Mouse (Mus musculus): Measurements from ENCODE around the gene Gle1.
A peak's percentile ranks its signal among the peaks of the same experiment; 100 is the strongest.

The Gle1 gene

DNA sequence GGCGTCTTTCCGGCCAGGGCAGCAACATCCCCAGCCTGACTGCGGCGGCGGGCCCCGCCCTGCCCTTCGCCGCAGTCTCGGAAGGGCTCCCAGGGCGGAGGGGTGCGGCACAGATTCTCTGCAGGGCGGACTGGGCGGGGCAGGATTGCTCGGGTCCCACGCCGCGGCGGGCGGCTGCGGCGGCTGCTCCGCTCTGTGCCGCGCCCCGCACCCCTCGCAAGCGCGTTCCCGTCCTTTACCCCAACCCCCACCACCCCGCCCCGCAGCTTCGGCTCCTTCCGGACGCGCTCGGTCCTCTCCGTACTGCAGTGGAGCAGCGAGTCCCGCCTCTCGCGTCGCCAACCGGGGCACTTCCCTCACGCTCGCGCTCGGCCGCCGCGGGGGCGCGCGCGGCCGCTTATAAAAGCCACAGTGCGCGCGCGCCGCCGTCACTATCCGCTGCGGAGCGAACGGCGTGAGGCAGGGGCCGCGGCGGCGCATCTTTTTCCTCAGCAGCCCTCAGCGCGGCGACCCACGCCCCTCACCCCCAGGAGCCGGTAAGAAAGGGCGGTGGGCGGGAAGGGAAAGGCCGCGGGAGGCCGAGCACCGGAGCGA, 30.1 kb downstream of the Gle1 start, which contains the start of gene Sptan1:
Gene Sptan1 (plus strand): TSS at position 311 of the 594 bp plus-strand sequence.
- DNase-seq, result peak; percentile 93

DNA sequence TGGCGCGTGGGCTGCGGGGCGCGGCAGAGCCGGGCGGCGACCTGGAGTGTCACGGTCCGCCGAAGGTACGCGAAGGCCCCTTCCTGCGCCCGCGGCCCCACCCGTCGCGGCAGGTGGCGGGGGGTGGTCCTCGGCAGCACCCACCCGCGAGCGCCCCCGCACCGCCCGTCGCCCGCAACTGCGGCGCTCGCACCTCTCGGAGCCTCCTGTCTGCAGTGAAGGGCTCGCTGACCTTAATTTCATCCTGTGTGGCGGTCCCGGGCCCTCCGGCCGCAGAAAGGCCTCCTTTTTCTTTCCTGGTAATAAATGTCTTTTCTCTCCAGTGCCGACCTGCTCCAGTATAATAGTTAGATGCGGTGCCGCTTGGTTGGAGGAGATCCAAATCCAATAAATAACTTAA, 30.7 kb downstream of the Gle1 start:
- DNase-seq, result peak; percentile 57 to 61

- DNase-seq, result no peak
Observed at GRCm38 (mm10) chr2:29966826-29967225, 31.6 kb downstream of the Gle1 start.

GRCm38 (mm10) chr2:29967768-29968167, 32.5 kb downstream of the Gle1 start:
- DNase-seq, result no peak

DNA sequence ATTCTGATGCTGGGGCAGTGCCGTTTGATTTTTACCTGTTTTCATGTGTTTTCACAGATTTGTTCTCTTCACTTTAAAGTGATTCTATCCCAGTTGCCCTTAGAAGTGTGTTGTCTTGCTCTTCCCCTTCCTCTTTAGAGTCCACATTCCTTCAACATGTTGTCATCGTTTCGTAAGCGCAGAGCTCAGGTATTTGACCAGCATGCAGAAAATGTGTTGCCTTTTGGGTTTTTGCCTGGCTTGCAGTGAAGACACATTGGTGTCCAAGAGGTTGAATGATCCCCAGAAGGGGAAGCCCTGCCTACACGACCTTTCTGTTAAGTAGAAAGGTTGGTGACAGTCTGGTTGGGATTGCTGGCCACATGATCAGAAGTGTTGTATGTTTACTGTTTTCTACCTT, 33.4 kb downstream of the Gle1 start:
- no peak for DNase-seq

DNA sequence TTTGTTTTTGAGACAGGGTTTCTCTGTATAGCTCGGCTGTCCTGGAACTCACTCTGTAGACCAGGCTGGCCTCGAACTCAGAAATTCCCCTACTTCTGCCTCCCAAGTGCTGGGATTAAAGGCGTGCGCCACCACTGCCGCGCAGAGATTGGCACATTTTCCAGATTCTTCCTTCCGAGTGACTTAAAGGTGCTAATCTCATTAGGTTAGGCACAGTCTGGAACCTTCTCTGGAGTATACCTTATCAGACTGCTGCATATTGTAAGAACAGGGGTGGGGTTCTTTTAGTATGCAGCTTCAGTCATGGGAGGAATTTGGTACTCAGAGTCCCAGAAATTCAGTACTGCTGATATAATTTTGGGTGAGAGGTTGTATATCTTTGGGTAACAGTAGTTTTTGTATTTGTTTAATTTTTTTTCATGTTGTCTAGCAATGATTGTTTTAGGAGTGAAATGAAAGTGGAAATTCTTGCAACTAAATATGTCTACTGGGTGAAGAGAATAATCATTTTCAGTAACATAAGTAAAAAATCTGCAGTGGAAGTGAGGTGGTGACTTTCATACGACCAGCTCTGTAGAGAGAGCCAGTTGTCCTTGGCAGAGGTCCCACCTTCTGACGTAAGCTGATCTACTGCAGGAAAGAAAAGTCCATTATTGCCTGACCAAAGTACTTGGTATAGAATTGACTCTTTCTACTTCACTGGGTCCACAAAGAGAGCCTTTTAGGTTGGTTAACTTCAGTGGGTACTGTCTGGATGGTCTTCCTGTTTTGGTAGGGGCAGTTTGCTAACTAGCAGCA, 36.8 kb downstream of the Gle1 start:
- no peak for DNase-seq

DNA sequence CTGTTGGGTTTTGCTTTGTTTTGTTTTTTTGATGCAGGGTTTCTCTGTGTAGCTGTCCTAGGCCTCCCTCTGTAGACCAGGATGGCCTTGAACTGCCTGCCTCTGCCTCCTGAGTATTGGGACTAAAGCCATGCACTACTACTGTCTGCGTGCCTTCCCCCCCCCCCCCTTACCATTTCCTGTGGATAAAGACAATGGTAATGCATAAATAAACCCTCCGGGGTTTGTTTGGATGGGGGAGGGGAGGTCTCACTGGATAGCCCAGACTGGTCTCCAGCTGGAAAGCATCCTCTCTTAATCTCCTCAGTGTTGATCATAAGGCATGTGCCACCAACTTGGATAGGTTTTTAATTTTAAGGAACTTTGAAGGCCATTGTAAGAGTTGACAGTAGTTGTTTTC, 38.3 kb downstream of the Gle1 start:
- DNase-seq, result no peak

- peak; percentile 59 to 72 for DNase-seq
Observed at GRCm38 (mm10) chr2:29977307-29977706, 42.1 kb downstream of the Gle1 start.

DNA sequence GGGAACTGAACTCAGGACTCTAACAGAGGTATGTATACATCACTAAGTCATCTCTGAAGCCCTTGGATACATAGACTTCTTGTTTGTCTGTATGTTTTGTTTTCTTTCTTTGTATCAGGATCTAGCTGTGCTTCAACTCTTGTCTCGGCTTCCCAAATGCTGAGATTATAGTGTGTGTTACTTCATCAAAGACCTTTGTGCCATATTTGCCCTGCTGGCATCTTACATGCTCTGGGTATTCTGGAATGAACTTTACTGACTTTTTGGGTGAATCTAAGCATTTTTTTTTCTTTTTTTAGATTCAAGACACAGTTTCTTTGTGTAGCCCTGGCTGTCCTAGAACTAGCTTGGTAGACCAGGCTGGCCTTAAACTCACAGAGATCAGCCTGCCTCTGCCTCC, 45.4 kb downstream of the Gle1 start:
- no peak for DNase-seq

DNA sequence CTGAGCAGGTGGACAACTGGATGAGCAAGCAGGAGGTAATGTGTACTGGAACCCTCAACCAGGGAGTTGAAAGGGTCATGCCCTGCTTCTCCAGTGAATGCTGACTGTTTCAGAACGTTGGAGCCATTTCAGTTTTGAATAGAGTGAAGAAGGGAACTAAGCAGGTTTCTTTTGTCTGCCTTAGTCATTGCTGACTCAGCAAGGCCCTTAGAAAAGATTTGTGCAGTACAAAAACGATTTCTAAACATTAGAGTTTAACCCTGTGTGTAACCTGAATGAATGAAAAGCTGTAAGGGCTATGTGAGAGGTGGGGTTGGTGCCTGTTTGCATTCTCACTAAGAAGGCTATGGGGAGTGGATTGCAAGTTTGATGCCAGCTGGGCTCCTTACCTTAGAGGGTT, 56.7 kb downstream of the Gle1 start:
- DNase-seq, result no peak

- no peak for DNase-seq
Observed at GRCm38 (mm10) chr2:30009101-30009500, 73.9 kb downstream of the Gle1 start.
